Mouse (Mus musculus) limb, embryonic 11.5 days (tissue): ENCODE results near the gene Klk1b21. TPM values are rescaled to one million over a fixed set of nuclear protein-coding genes. Genes with fewer than 3 reads are reported as not detected.
"Not testable (repeated sequence)": the region's sequence is repeated elsewhere in the genome, so short reads cannot be mapped to it uniquely, and the experiment has no call there.

ENCODE experiments used
- ATAC-seq: fragments of 200-750 bp; cut with Nextera tagmentation; 2 replicates; pipeline ENCODE4 v1.8.0; 2017; ENCODE audit warnings: low read depth; ENCODE audit not compliant: insufficient number of reproducible peaks, low FRiP score, low TSS enrichment
- DNase-seq: peaks from one replicate; pipeline ENCODE4 v3.0.0-alpha.2; 2015; ENCODE audit warnings: low spot score
- H3K27ac ChIP-seq: fragments of 300-500 bp; sonication (generic); replicated peaks from 2 replicates; pipeline ENCODE4 v1.5.1; 2014; ENCODE audit warnings: low read depth, mild to moderate bottlenecking, low read length
- H3K27me3 ChIP-seq: fragments of 300-500 bp; sonication (generic); 2 replicates; pipeline ENCODE4 v1.6.1; 2014; ENCODE audit warnings: mild to moderate bottlenecking, low read length, mixed read lengths; ENCODE audit not compliant: control insufficient read depth, insufficient read depth
- H3K36me3 ChIP-seq: fragments of 300-500 bp; sonication (generic); 2 replicates; pipeline ENCODE4 v1.6.1; 2014; ENCODE audit warnings: mild to moderate bottlenecking, low read length, moderate library complexity, mixed read lengths; ENCODE audit not compliant: control insufficient read depth, insufficient read depth
- H3K4me1 ChIP-seq: fragments of 300-500 bp; sonication (generic); 2 replicates; pipeline ENCODE4 v1.6.1; 2014; ENCODE audit warnings: low read length, mixed read lengths; ENCODE audit not compliant: control insufficient read depth, insufficient read depth
- H3K4me2 ChIP-seq: fragments of 300-500 bp; sonication (generic); 2 replicates; pipeline ENCODE4 v1.6.1; 2014; ENCODE audit warnings: low read depth, mild to moderate bottlenecking, moderate library complexity; ENCODE audit not compliant: severe bottlenecking
- H3K4me3 ChIP-seq: fragments of 300-500 bp; sonication (generic); 2 replicates; pipeline ENCODE4 v1.5.1; 2014; ENCODE audit warnings: low read depth, low read length
- H3K9ac ChIP-seq: fragments of 300-500 bp; sonication (generic); 2 replicates; pipeline ENCODE4 v1.6.1; 2014; ENCODE audit warnings: mild to moderate bottlenecking, low read length
- H3K9me3 ChIP-seq: fragments of 300-500 bp; sonication (generic); 2 replicates; pipeline ENCODE4 v1.6.1; 2016; ENCODE audit warnings: low read length; ENCODE audit not compliant: control insufficient read depth
- WGBS: fragments of 180-500 bp; shearing (Covaris S2); extraction: QIAGEN DNeasy Blood & Tissue Kit; methylation state at CpG from one replicate; pipeline ENCODE4 v1.1.7; 2014; 5-methylcytosine and 5-hydroxymethylcytosine counted together
- polyA plus RNA-seq: library from polyadenylated mRNA; unstranded; fragments of >200 nt; fragmentation: Nextera tagmentation; extraction: Ambion mirVana; gene quantifications from 2 replicates; pipeline ENCODE4 v1.2.1, GENCODE M21; 2014

Gene Klk1b21
- not detected in 2 replicates for polyA plus RNA-seq

GRCm38 (mm10) chr7:44102028-44102427 is at the start of gene Klk1b21:
Gene Klk1b21 (plus strand): TSS chr7:44102328.
- 81% methylated on average over 3 of the region's 3 CpGs for WGBS
- not testable (repeated sequence) for H3K9ac ChIP-seq, H3K4me1 ChIP-seq, H3K36me3 ChIP-seq, H3K27me3 ChIP-seq, H3K9me3 ChIP-seq, H3K27ac ChIP-seq, H3K4me2 ChIP-seq, ATAC-seq, DNase-seq, H3K4me3 ChIP-seq

- no peak overlapping the region for H3K4me3 ChIP-seq
- H3K27ac ChIP-seq, result no peak overlapping the region
- DNase-seq (no peak), ATAC-seq (no peak)
- no peaks in the 10 kb centered on the region for H3K27me3 ChIP-seq
- no peaks in the 10 kb centered on the region for H3K4me1 ChIP-seq
- H3K36me3 ChIP-seq, result no peaks in the 10 kb centered on the region
- 80% methylated on average over 2 of the region's 2 CpGs for WGBS
- H3K9ac ChIP-seq, result no peak overlapping the region
- H3K4me2 ChIP-seq, result no peak overlapping the region
- no peaks in the 10 kb centered on the region for H3K9me3 ChIP-seq
These were observed 30.0 kb upstream of the Klk1b21 start for GRCm38 (mm10) chr7:44072117-44072516.

GRCm38 (mm10) chr7:44077703-44078102 is 24.4 kb upstream of the Klk1b21 start:
- H3K27me3 ChIP-seq, result no peaks in the 10 kb centered on the region
- H3K9ac ChIP-seq, result no peak overlapping the region
- DNase-seq (no peak), ATAC-seq (no peak)
- no peaks in the 10 kb centered on the region for H3K9me3 ChIP-seq
- no peaks in the 10 kb centered on the region for H3K4me1 ChIP-seq
- H3K36me3 ChIP-seq, result no peaks in the 10 kb centered on the region
- no peak overlapping the region for H3K4me3 ChIP-seq
- H3K27ac ChIP-seq, result no peak overlapping the region
- WGBS, result 67% methylated on average over 1 of the region's 1 CpGs
- H3K4me2 ChIP-seq, result no peak overlapping the region

- ATAC-seq, result no peak
- no peak for DNase-seq
These were observed 6.0 kb upstream of the Klk1b21 start for GRCm38 (mm10) chr7:44096111-44096510.

GRCm38 (mm10) chr7:44112373-44112772 is 10.2 kb downstream of the Klk1b21 start, which contains the start of gene Klk1b22:
Gene Klk1b22 (plus strand): TSS chr7:44112673.
- DNase-seq (no peak), ATAC-seq (no peak)
- no peak within 1 kb of the TSS for H3K27ac ChIP-seq
- H3K4me1 ChIP-seq, result no peaks in the 10 kb centered on the region
- no peak within 1 kb of the TSS for H3K9ac ChIP-seq
- WGBS, result 65% methylated on average over 4 of the region's 4 CpGs
- H3K9me3 ChIP-seq, result no peaks in the 10 kb centered on the region
- H3K36me3 ChIP-seq, result no peaks in the 10 kb centered on the region
- H3K4me2 ChIP-seq, result no peak within 1 kb of the TSS
- H3K4me3 ChIP-seq, result no peak within 1 kb of the TSS
- no peaks in the 10 kb centered on the region for H3K27me3 ChIP-seq

More at GRCm38 (mm10) chr7:44096111-44096510, 6.0 kb upstream of the Klk1b21 start:
- Histone ChIP-seq H3K4me1 (no peaks in the 10 kb centered on the region), H3K27me3 (no peaks in the 10 kb centered on the region), H3K9me3 (no peaks in the 10 kb centered on the region), H3K9ac (no peak overlapping the region), H3K36me3 (no peaks in the 10 kb centered on the region), H3K4me2 (no peak overlapping the region), H3K27ac (no peak overlapping the region), H3K4me3 (no peak overlapping the region)
- WGBS, result 96% methylated on average over 1 of the region's 1 CpGs

- no peak overlapping the region for H3K4me2 ChIP-seq
- no peak overlapping the region for H3K9ac ChIP-seq
- ATAC-seq (no peak), DNase-seq (no peak)
- WGBS, result 90% methylated on average over 6 of the region's 6 CpGs
- no peaks in the 10 kb centered on the region for H3K27me3 ChIP-seq
- no peak overlapping the region for H3K27ac ChIP-seq
- no peak overlapping the region for H3K4me3 ChIP-seq
- H3K4me1 ChIP-seq, result no peaks in the 10 kb centered on the region
- H3K9me3 ChIP-seq, result no peaks in the 10 kb centered on the region
- no peaks in the 10 kb centered on the region for H3K36me3 ChIP-seq
These were observed 21.3 kb downstream of the Klk1b21 start for GRCm38 (mm10) chr7:44123445-44123844.

- no peak within 1 kb of the TSS for H3K27ac ChIP-seq
- no peak for DNase-seq
- H3K27me3 ChIP-seq, result no peaks in the 10 kb centered on the region
- no peak within 1 kb of the TSS for H3K4me2 ChIP-seq
- H3K4me1 ChIP-seq, result no peaks in the 10 kb centered on the region
- H3K9ac ChIP-seq, result no peak within 1 kb of the TSS
- ATAC-seq, result no peak
- H3K9me3 ChIP-seq, result no peaks in the 10 kb centered on the region
- WGBS, result 89% methylated on average over 3 of the region's 3 CpGs
- no peak within 1 kb of the TSS for H3K4me3 ChIP-seq
- no peaks in the 10 kb centered on the region for H3K36me3 ChIP-seq
These were observed 34.3 kb downstream of the Klk1b21 start, which contains the start of gene Klk1b16 for GRCm38 (mm10) chr7:44136467-44136866. Gene Klk1b16 (plus strand): TSS chr7:44136767.

Other genes with a start within 250 kb of the Klk1b21 start
- gene Klk4, start 221.2 kb upstream of the Klk1b21 start, polyA plus RNA-seq, result 0.16 TPM in 2 replicates
- not detected in 2 replicates for gene Klk15, start 168.6 kb upstream of the Klk1b21 start, polyA plus RNA-seq
- not detected in 2 replicates for gene Klk1b8, start 151.7 kb upstream of the Klk1b21 start, polyA plus RNA-seq
- gene Klk1b1, start 135.6 kb upstream of the Klk1b21 start, polyA plus RNA-seq, result not detected in 2 replicates
- not detected in 2 replicates for gene Klk1b9, start 126.3 kb upstream of the Klk1b21 start, polyA plus RNA-seq
- gene Klk1b11, start 106.5 kb upstream of the Klk1b21 start, polyA plus RNA-seq, result not detected in 2 replicates
- gene Klk1b26, start 90.2 kb upstream of the Klk1b21 start, polyA plus RNA-seq, result not detected in 2 replicates
- gene Klk1b27, start 50.0 kb upstream of the Klk1b21 start, polyA plus RNA-seq, result not detected in 2 replicates
- not detected in 2 replicates for gene Klk1b22, start 10.3 kb downstream of the Klk1b21 start, polyA plus RNA-seq
- gene Klk1b16, start 34.4 kb downstream of the Klk1b21 start, polyA plus RNA-seq, result not detected in 2 replicates
- gene Klk1b24, start 85.9 kb downstream of the Klk1b21 start, polyA plus RNA-seq, result not detected in 2 replicates
- gene Klk1b3, start 95.9 kb downstream of the Klk1b21 start, polyA plus RNA-seq, result not detected in 2 replicates
- not detected in 2 replicates for gene Klk1b4, start 105.1 kb downstream of the Klk1b21 start, polyA plus RNA-seq
- gene Klk1b5, start 113.6 kb downstream of the Klk1b21 start, polyA plus RNA-seq, result not detected in 2 replicates
- not detected in 2 replicates for gene Klk1, start 123.0 kb downstream of the Klk1b21 start, polyA plus RNA-seq
- not detected in 2 replicates for gene Gm36864, start 133.8 kb downstream of the Klk1b21 start, polyA plus RNA-seq
- 0.88 and 1.1 TPM in 2 replicates for gene 1700028J19Rik, start 144.4 kb downstream of the Klk1b21 start, polyA plus RNA-seq
- 135 and 146 TPM in 2 replicates for gene 2410002F23Rik, start 144.4 kb downstream of the Klk1b21 start, polyA plus RNA-seq
- 0.26 and 0.31 TPM in 2 replicates for gene Acp4, start 155.1 kb downstream of the Klk1b21 start, polyA plus RNA-seq
- not detected in 2 replicates for gene Gm15517, start 159.1 kb downstream of the Klk1b21 start, polyA plus RNA-seq
- 1.9 and 2.2 TPM in 2 replicates for gene Clec11a, start 204.6 kb downstream of the Klk1b21 start, polyA plus RNA-seq
- 0.78 and 0.85 TPM in 2 replicates for gene Shank1, start 207.9 kb downstream of the Klk1b21 start, polyA plus RNA-seq